Mouse (Mus musculus): Measurements from ENCODE around the gene Fam228b.

DNA sequence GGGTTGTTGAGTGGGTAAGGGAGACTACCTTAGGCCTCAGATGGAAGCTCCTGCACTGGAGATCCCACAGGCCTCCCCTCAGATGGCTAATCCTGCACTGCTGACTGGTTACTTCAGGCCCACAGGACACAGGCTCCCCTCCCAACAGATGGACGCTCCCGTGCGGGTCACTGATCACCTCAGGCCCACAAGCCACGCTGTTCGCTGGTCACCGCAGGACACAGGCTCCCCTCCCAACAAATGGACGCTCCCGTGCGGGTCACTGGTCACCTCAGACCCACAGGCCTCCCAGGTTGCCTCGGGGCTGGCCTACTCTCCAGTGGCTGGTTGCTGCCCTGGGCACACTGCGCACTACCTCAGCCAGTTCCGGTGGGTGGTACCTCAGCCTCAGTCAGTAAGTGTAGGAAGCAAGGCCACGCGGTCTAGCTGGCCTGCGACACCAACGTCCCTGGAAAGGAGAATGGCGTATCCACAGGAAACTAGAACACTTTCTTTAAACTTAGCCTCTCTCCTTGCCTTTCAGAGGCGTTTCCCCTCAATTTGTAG, 31.0 kb downstream of the Fam228b start, which contains the start of gene Fam228a:
- TF ChIP-seq CTCF (IDR thresholded peaks at IDR 0.05; ENCODE audit: borderline replicate concordance, extremely low read depth, insufficient read depth, insufficient read length) (no peak), POLR2A (IDR thresholded peaks at IDR 0.05; ENCODE audit: borderline replicate concordance, extremely low read depth, insufficient read depth, insufficient read length, poor library complexity, severe bottlenecking) (no peak)

Data from brain, embryonic 14.5 days (tissue).